Mouse (Mus musculus): Measurements from ENCODE around the gene Hbs1l.

GRCm38 (mm10) chr10:21353890-21354289 lies 58.1 kb downstream of the Hbs1l start:
- TF ChIP-seq CTCF (IDR thresholded peaks at IDR 0.05; ENCODE audit: low read depth, low read length) (no peak), POLR2A (IDR thresholded peaks at IDR 0.05; ENCODE audit: extremely low read depth, insufficient read depth, low read length) (no peak)

Data from liver, adult 2 months (tissue).